Mouse (Mus musculus) lung, postnatal 0 days (tissue): Measurements from ENCODE around the gene Atp2a2. TPM values are rescaled to one million over a fixed set of nuclear protein-coding genes. Genes with fewer than 3 reads are reported as not detected.
A peak's percentile ranks its signal among the peaks of the same experiment; 100 is the strongest.

Experiments
- ATAC-seq: fragments of 200-750 bp; cut with Nextera tagmentation; 2 replicates; pipeline ENCODE4 v1.8.0; 2017; ENCODE audit warnings: moderate library complexity
- DNase-seq: peaks from one replicate; pipeline ENCODE4 v3.0.0-alpha.2; 2016; ENCODE audit warnings: low spot score
- H3K27ac ChIP-seq: fragments of 300-500 bp; sonication (generic); 2 replicates; pipeline ENCODE4 v1.5.1; 2014; ENCODE audit warnings: antibody characterized with exemption, mild to moderate bottlenecking, low read length, mixed read lengths
- H3K27me3 ChIP-seq: fragments of 300-500 bp; sonication (generic); replicated peaks from 2 replicates; pipeline ENCODE4 v1.6.1; 2014; ENCODE audit warnings: low read length, mixed read lengths; ENCODE audit not compliant: insufficient read depth
- H3K36me3 ChIP-seq: fragments of 300-500 bp; sonication (generic); 2 replicates; pipeline ENCODE4 v1.6.1; 2014; ENCODE audit warnings: low read length, mixed read lengths; ENCODE audit not compliant: insufficient read depth
- H3K4me1 ChIP-seq: fragments of 300-500 bp; sonication (generic); 2 replicates; pipeline ENCODE4 v1.6.1; 2014; ENCODE audit warnings: antibody characterized with exemption, low read depth, low read length, mixed read lengths; ENCODE audit not compliant: insufficient read depth
- H3K4me2 ChIP-seq: fragments of 300-500 bp; sonication (generic); replicated peaks from 2 replicates; pipeline ENCODE4 v1.6.1; 2014; ENCODE audit warnings: low read depth, mild to moderate bottlenecking, low read length, moderate library complexity, mixed read lengths
- H3K4me3 ChIP-seq: fragments of 300-500 bp; sonication (generic); 2 replicates; pipeline ENCODE4 v1.5.1; 2014; ENCODE audit warnings: low read depth, low read length
- H3K9ac ChIP-seq: fragments of 300-500 bp; sonication (generic); replicated peaks from 2 replicates; pipeline ENCODE4 v1.6.1; 2014; ENCODE audit warnings: low read depth, mild to moderate bottlenecking
- H3K9me3 ChIP-seq: fragments of 300-500 bp; sonication (generic); 2 replicates; pipeline ENCODE4 v1.6.1; 2016; ENCODE audit warnings: low read length, mixed read lengths
- CTCF ChIP-seq: IDR thresholded peaks from 2 replicates; pipeline ENCODE4 v1.5.1; 2016; ENCODE audit warnings: antibody characterized with exemption, mild to moderate bottlenecking
- EP300 ChIP-seq: IDR thresholded peaks from 2 replicates; pipeline ENCODE4 v1.6.1; 2016; ENCODE audit warnings: antibody characterized with exemption, mild to moderate bottlenecking, control low read depth
- WGBS: fragments of 180-500 bp; shearing (Covaris S2); extraction: QIAGEN DNeasy Blood & Tissue Kit; methylation state at CpG from one replicate; pipeline ENCODE4 v1.1.7; 2014; 5-methylcytosine and 5-hydroxymethylcytosine counted together
- polyA plus RNA-seq: library from polyadenylated mRNA; unstranded; fragments of >200 nt; fragmentation: Nextera tagmentation; extraction: Ambion mirVana; gene quantifications from 2 replicates; pipeline ENCODE4 v1.2.1, GENCODE M21; 2015

Gene Atp2a2
- polyA plus RNA-seq, 1 experiment from 2014 or later = 27.4 TPM

DNA sequence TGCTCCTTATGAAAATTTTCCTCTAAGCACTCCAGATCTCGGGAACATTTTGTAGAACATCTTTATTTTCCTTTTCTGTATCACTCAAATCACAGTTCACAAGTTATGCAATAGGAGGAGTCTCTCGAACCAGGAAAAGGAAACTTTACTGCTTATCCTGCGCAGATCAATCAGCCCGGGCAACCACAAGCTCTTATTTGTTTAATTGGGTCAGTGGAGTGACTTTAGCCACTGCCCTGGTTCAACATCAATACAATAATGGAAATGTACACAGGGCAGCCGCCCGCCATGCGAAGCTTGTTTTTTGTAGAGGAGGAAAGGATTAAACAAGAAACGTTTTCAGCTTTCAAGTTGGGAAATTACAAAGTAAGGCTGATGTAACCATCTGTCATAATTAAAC is 39.8 kb upstream of the Atp2a2 start:
- Histone ChIP-seq H3K4me1 (no peaks in the 10 kb centered on the region), H3K36me3 (no peaks in the 10 kb centered on the region), H3K4me3 (no peak overlapping the region), H3K9me3 (no peaks in the 10 kb centered on the region), H3K9ac (no peak overlapping the region), H3K4me2 (no peak overlapping the region), H3K27ac (no peak overlapping the region), H3K27me3 (no peaks in the 10 kb centered on the region)
- WGBS = 69% methylated on average over 8 of the region's 8 CpGs
- DNase-seq (no peak), ATAC-seq (no peak)
- TF ChIP-seq CTCF = no peak
- no peak for TF ChIP-seq EP300

DNA sequence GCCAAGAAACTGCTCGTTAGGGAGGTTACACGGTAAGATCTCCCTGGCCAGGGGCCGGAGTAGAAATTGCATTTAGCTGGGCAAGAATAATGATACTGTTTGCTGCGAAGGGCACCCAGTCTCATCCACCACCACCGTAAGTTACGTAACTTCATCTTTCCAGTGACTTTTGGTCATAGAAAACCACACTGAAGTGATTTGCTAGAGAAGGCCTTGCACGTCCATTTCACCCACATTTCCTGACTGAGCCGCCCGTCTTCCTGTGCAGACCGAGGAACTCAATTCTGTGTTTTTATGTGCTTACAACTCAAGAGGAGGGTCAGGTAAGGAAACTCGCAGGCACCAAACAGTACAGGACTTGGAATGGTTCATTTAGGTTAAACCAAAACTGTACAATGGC is 36.1 kb upstream of the Atp2a2 start:
- no peaks in the 10 kb centered on the region for H3K27me3 ChIP-seq
- ATAC-seq (no peak), DNase-seq (no peak)
- WGBS = 89% methylated on average over 11 of the region's 11 CpGs
- no peak overlapping the region for H3K9ac ChIP-seq
- no peaks in the 10 kb centered on the region for H3K9me3 ChIP-seq
- no peak overlapping the region for H3K4me3 ChIP-seq
- no peak for TF ChIP-seq EP300
- no peak overlapping the region for H3K27ac ChIP-seq
- no peaks in the 10 kb centered on the region for H3K36me3 ChIP-seq
- 0 out of 2 replicates have a peak, but pooled peaks cover 3% of the 10 kb centered on the region for H3K4me1 ChIP-seq
- H3K4me2 ChIP-seq = no peak overlapping the region

DNA sequence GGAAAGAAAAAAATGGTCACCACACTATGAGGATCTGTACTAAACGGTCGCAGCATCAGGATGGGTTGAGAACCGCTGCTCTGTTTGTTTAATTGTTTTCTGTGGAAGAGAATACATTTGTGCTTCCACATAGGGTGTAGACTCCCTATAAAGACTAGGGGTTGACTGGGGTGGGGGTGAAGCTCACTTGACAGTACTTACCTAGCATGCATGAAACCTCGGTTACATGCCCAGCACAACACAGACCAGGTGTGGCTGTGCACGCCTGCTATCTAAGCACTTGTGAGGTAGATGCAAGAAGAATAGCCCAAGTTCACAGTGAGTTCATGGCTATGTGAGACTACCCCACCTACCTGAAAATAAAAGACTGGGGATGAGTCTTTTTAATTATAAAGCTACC is 35.6 kb upstream of the Atp2a2 start:
- no peaks in the 10 kb centered on the region for H3K27me3 ChIP-seq
- H3K4me2 ChIP-seq = no peak overlapping the region
- WGBS = 93% methylated on average over 5 of the region's 5 CpGs
- no peak overlapping the region for H3K4me3 ChIP-seq
- no peak for ATAC-seq
- no peak overlapping the region for H3K27ac ChIP-seq
- no peak overlapping the region for H3K9ac ChIP-seq
- no peak for DNase-seq
- TF ChIP-seq EP300 (no peak), CTCF (no peak)
- H3K4me1 ChIP-seq = 0 out of 2 replicates have a peak, but pooled peaks cover 3% of the 10 kb centered on the region
- no peaks in the 10 kb centered on the region for H3K9me3 ChIP-seq
- no peaks in the 10 kb centered on the region for H3K36me3 ChIP-seq

DNA sequence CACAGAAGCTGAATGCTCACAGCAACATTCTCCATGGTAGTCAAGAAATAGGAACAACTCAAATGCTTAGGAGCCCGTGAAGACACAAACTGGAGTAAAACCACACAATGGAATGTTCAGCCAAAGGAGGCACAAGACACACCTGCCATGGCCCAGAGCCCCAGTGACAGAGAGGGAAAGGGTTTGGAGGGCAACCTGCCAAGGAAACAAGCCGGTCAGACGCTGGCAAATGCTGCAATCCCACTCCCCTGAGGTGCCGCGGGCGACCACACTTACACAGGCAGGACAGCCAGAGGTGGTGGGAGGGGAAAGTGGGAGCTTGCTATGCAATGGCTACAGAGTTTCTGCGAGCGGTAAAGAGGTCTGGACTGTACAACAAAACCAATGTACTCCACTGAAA is 31.9 kb upstream of the Atp2a2 start:
- H3K9ac ChIP-seq = no peak overlapping the region
- DNase-seq = no peak
- no peaks in the 10 kb centered on the region for H3K27me3 ChIP-seq
- no peaks in the 10 kb centered on the region for H3K9me3 ChIP-seq
- no peak overlapping the region for H3K4me3 ChIP-seq
- no peak overlapping the region for H3K27ac ChIP-seq
- 61% methylated on average over 8 of the region's 8 CpGs for WGBS
- TF ChIP-seq CTCF (no peak), EP300 (no peak)
- H3K4me2 ChIP-seq = no peak overlapping the region
- peaks cover 3% of the 10 kb centered on the region; the same call in 1 of the 2 replicates for H3K4me1 ChIP-seq
- H3K36me3 ChIP-seq = no peaks in the 10 kb centered on the region
- no peak for ATAC-seq

DNA sequence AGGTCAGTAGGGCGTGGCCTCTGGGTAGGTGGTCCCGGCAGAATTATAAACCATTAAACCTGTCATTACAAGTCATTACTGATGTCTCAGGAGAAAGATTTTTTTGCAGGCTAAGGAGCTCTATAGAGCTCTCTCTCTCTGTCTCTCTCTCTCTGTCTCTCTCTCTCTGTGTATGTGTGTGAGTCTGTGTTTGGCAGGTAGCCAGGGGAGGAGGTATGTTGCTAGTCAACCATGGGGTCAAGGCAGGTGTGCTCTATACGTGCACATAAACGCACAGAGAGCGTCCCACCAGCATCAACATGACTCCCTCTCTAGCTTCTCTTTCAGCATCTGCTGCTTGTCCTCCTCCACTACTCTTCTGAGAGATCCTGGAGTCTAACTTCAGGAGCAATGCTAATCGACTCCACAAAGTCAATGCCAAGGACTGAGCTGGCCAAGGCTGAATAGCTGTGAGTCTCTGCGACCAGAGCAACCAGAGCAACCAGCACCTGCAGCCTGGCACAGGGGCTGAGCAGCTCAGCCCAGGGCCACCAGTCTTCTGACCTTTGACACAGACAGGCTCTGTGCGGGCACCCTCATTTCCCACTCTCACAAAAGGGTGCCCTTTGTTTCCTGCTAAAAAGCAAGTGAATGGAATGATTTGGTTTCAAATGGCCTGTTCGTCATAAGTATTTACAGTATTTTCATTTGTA is 28.0 kb upstream of the Atp2a2 start:
- no peaks in the 10 kb centered on the region for H3K9me3 ChIP-seq
- no peak overlapping the region for H3K4me2 ChIP-seq
- DNase-seq (no peak), ATAC-seq (no peak)
- H3K27ac ChIP-seq = peak overlapping the region; percentile 48; the same call in 1 of the 2 replicates
- H3K4me3 ChIP-seq = no peak overlapping the region
- WGBS = 57% methylated on average over 9 of the region's 9 CpGs
- H3K36me3 ChIP-seq = no peaks in the 10 kb centered on the region
- H3K4me1 ChIP-seq = peaks cover 20% of the 10 kb centered on the region
- H3K9ac ChIP-seq = no peak overlapping the region
- no peaks in the 10 kb centered on the region for H3K27me3 ChIP-seq
- no peak for TF ChIP-seq EP300
- no peak for TF ChIP-seq CTCF

DNA sequence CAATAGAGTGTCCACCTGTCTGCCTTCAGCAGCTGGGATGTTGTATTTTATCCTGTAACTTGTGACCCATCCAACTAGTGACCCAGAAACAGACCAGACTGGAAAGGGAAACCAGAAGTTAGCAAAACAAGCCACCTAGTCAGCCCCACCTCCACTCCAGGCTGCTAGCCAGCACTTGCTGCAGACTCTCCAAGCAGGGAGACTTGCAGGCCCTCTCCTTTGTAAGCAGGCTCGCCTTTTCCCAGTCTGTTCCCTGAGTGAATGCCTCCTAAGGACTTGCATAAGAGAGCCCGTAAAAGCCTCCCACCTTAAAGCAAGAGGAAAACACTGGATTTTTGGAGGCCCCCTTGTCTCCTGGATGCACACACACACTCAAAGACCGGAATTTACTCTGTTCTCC is 27.3 kb upstream of the Atp2a2 start:
- Histone ChIP-seq H3K4me1 (peaks cover 20% of the 10 kb centered on the region), H3K36me3 (no peaks in the 10 kb centered on the region), H3K27me3 (no peaks in the 10 kb centered on the region), H3K4me3 (no peak overlapping the region), H3K27ac (peak overlapping the region; percentile 48), H3K9me3 (no peaks in the 10 kb centered on the region), H3K4me2 (no peak overlapping the region), H3K9ac (no peak overlapping the region)
- 35% methylated on average over 3 of the region's 3 CpGs for WGBS
- ATAC-seq (peak; percentile 41; the same call in 1 of the 2 replicates), DNase-seq (peak; percentile 67)
- no peak for TF ChIP-seq CTCF
- TF ChIP-seq EP300 = no peak
